Mouse (Mus musculus) C2C12 (cell line): ENCODE results near the gene Hspa8. TPM values are rescaled to one million over a fixed set of nuclear protein-coding genes. Genes with fewer than 3 reads are reported as not detected.
"Not testable (repeated sequence)": the region's sequence is repeated elsewhere in the genome, so short reads cannot be mapped to it uniquely, and the experiment has no call there.

Experiments used
- H3K27me3 ChIP-seq: one replicate; pipeline ENCODE4 v1.6.1; 2011; ENCODE audit not compliant: control insufficient read depth, insufficient read depth, insufficient read length
- H3K36me3 ChIP-seq: one replicate; pipeline ENCODE4 v1.6.1; 2011; ENCODE audit not compliant: control insufficient read depth, insufficient read depth
- H3K4me3 ChIP-seq: one replicate; pipeline ENCODE4 v1.5.1; 2011; ENCODE audit warnings: mild to moderate bottlenecking, control low read depth; ENCODE audit not compliant: poor library complexity, insufficient read depth, severe bottlenecking
- H3K79me2 ChIP-seq: one replicate; pipeline ENCODE4 v1.6.1; 2011; ENCODE audit not compliant: control insufficient read depth, insufficient read depth
- H3K79me3 ChIP-seq: one replicate; pipeline ENCODE4 v1.6.1; 2011; ENCODE audit warnings: low read depth, control low read depth
- H3ac ChIP-seq: one replicate; pipeline ENCODE3; 2011; ENCODE audit warnings: low read depth; ENCODE audit not compliant: control insufficient read depth, insufficient read length
- CEBPB ChIP-seq: IDR thresholded peaks from one replicate; pipeline ENCODE4 v1.6.1; 2011; ENCODE audit warnings: low read depth, mild to moderate bottlenecking, control low read depth, moderate library complexity
- CTCF ChIP-seq: IDR thresholded peaks from one replicate; pipeline ENCODE4 v1.5.1; 2011; ENCODE audit not compliant: control insufficient read depth, insufficient read depth, insufficient read length
- FOSL1 ChIP-seq: IDR thresholded peaks from one replicate; pipeline ENCODE4 v1.8.0; 2011; ENCODE audit warnings: mild to moderate bottlenecking, low read length; ENCODE audit not compliant: poor library complexity, insufficient read depth, severe bottlenecking
- MAX ChIP-seq: IDR thresholded peaks from one replicate; pipeline ENCODE4 v1.6.1; 2011; ENCODE audit warnings: mild to moderate bottlenecking, control low read depth
- MYOD1 ChIP-seq: IDR thresholded peaks from one replicate; pipeline ENCODE4 v1.6.1; 2011; ENCODE audit warnings: low read depth; ENCODE audit not compliant: control insufficient read depth, insufficient read length
- MYOG ChIP-seq: IDR thresholded peaks from one replicate; pipeline ENCODE4 v1.6.1; 2011; ENCODE audit not compliant: control insufficient read depth, insufficient read length; ENCODE audit errors: extremely low read depth
- USF1 ChIP-seq: IDR thresholded peaks from one replicate; pipeline ENCODE4 v1.6.1; 2011; ENCODE audit warnings: low read depth, mild to moderate bottlenecking, control low read depth, moderate library complexity
- polyA plus RNA-seq: library from polyadenylated mRNA; unstranded; fragments of >200 nt; fragmentation: generic; extraction: Trizol; gene quantifications from one replicate; pipeline ENCODE4 v1.2.1, GENCODE M21; 2012; ENCODE audit warnings: missing spikeins

Gene Hspa8
- polyA plus RNA-seq, 1 experiment, result 1,815 TPM

DNA sequence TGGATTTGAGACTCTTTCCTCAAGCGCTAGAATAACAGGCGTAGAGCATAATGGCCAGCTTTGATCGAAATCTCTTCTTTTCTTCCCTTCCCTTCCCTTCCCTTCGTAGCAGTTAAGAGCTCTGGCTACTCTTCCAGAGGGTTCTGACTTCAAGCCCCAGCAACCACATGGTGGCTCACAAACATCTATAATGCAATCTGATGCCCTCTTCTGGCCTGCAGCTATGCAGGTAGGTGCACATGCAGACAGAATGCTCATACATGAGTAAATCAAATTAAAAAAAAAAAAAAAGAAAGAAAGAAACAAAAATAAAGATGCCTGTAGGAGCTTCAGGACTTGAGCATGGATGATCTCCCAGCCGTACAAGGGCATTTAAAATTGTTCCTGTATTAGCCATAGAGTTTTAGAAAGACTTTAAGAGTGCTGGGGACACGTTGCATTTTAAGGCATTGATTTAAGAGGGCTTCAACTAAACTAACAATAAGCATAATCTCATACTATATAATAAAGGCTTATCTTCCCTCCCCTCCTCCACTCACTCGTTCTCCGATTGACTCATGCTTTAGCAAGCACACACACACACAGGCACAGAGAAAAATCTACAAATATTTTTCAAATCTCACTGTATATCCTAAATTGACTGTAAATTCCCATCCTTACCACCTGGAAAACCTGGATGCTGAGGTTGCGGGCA is 35.8 kb upstream of the Hspa8 start:
- Histone ChIP-seq H3ac (no peak overlapping the region), H3K79me2 (no peaks in the 10 kb centered on the region), H3K79me3 (no peaks in the 10 kb centered on the region), H3K4me3 (no peak overlapping the region), H3K27me3 (no peaks in the 10 kb centered on the region), H3K36me3 (peaks cover 7% of the 10 kb centered on the region)
- TF ChIP-seq MYOD1, result no peak
- no peak for TF ChIP-seq MAX
- no peak for TF ChIP-seq FOSL1
- TF ChIP-seq MYOG, result no peak
- TF ChIP-seq CEBPB, result no peak
- no peak for TF ChIP-seq CTCF
- TF ChIP-seq USF1, result no peak

GRCm38 (mm10) chr9:40765581-40765940 is 35.2 kb upstream of the Hspa8 start:
- Histone ChIP-seq H3ac (no peak overlapping the region), H3K79me3 (no peaks in the 10 kb centered on the region), H3K79me2 (no peaks in the 10 kb centered on the region), H3K4me3 (no peak overlapping the region), H3K27me3 (no peaks in the 10 kb centered on the region), H3K36me3 (peaks cover 7% of the 10 kb centered on the region)
- TF ChIP-seq USF1, result no peak
- no peak for TF ChIP-seq MYOG
- TF ChIP-seq CEBPB, result no peak
- no peak for TF ChIP-seq MAX
- TF ChIP-seq FOSL1, result no peak
- no peak for TF ChIP-seq MYOD1
- TF ChIP-seq CTCF, result no peak

DNA sequence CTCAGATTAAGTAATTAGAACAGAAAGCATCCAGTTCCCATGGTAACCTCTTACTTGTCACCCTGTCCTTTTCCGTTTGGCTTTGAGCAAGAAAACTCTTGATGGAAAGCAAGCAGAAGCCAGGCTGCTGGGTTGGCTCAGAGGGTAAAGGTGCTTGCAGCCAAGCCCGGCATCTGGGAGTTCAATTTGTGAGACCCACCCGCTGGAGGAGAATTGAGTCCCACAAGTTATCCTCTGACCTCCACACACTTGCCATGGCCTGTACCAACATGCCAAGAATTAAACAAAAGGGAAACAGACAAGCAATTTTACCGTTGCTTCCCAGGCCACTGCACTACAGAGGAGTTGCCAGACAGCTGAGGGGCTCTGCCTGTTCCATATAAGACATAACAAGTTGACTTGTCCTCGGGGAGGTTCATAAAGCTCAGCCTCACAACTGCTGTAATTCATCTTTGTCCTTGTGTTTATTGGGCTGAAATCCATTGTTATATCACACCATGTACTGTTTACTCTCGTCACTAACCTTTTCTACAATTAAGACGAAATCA is 34.7 kb upstream of the Hspa8 start:
- H3K79me3 ChIP-seq, result no peaks in the 10 kb centered on the region
- H3K36me3 ChIP-seq, result peaks cover 7% of the 10 kb centered on the region
- H3K27me3 ChIP-seq, result no peaks in the 10 kb centered on the region
- no peaks in the 10 kb centered on the region for H3K79me2 ChIP-seq
- H3K4me3 ChIP-seq, result no peak overlapping the region
- no peak for TF ChIP-seq CTCF
- TF ChIP-seq MYOD1, result no peak
- TF ChIP-seq CEBPB, result no peak
- TF ChIP-seq MYOG, result no peak
- no peak for TF ChIP-seq USF1
- TF ChIP-seq MAX, result no peak
- no peak for TF ChIP-seq FOSL1
- H3ac ChIP-seq, result no peak overlapping the region

DNA sequence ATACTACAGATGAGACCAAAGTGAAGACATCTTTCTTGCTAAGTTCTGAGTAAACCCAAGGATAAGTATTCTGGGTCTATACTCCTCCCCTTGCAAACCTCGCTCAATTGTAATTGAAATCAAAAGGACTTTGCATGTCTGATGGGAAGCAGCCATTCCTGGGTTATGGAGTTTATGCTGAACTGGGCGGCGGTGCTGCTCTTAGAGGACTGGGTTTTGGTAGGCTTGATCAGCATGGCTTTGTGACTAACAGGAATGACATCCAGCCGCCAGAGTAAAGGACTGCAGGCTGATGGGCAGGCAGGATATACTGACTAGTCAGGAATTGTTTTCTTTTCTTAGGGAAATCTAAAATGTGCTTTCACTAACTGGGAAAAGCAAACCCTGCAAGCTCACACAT is 32.8 kb upstream of the Hspa8 start:
- no peaks in the 10 kb centered on the region for H3K79me3 ChIP-seq
- no peak for TF ChIP-seq MYOG
- no peak for TF ChIP-seq MAX
- no peak for TF ChIP-seq MYOD1
- no peak overlapping the region for H3ac ChIP-seq
- H3K79me2 ChIP-seq, result no peaks in the 10 kb centered on the region
- no peaks in the 10 kb centered on the region for H3K27me3 ChIP-seq
- peaks cover 4% of the 10 kb centered on the region for H3K36me3 ChIP-seq
- no peak overlapping the region for H3K4me3 ChIP-seq

- no peaks in the 10 kb centered on the region for H3K27me3 ChIP-seq
- no peak for TF ChIP-seq CTCF
- no peak for TF ChIP-seq USF1
- TF ChIP-seq CEBPB, result no peak
- TF ChIP-seq FOSL1, result no peak
- no peak for TF ChIP-seq MAX
- no peak for TF ChIP-seq MYOD1
- no peak for TF ChIP-seq MYOG
Measured at GRCm38 (mm10) chr9:40772246-40772645, 28.5 kb upstream of the Hspa8 start.

GRCm38 (mm10) chr9:40773142-40773541 is 27.6 kb upstream of the Hspa8 start:
- H3K36me3 ChIP-seq, H3K79me3 ChIP-seq, H3ac ChIP-seq, H3K4me3 ChIP-seq, H3K79me2 ChIP-seq, H3K27me3 ChIP-seq: not testable (repeated sequence)

More at GRCm38 (mm10) chr9:40772246-40772645, 28.5 kb upstream of the Hspa8 start:
- Histone ChIP-seq H3K79me3 (no peaks in the 10 kb centered on the region), H3K79me2 (no peaks in the 10 kb centered on the region), H3K36me3 (no peaks in the 10 kb centered on the region), H3ac (no peak overlapping the region), H3K4me3 (no peak overlapping the region)

DNA sequence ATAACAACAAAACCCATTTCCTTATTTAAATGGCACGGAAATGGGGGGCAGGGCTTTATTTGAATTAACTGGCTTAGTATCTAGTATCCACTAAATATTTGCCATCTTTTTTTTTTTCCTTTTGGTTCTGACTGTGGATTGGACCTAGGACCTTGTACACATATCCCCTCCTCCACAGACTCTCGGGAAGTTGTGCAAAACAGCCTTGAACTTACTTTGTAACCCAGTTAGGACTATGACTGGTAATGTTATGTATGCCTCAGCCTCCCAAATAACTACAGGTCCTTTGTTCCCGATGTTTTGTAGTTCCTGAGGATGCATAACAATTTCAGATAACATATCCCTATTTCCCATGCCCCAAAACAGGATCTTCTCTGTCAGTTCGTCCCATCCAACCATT is 26.9 kb upstream of the Hspa8 start:
- Histone ChIP-seq H3ac (no peak overlapping the region), H3K27me3 (no peaks in the 10 kb centered on the region), H3K4me3 (no peak overlapping the region), H3K79me3 (no peaks in the 10 kb centered on the region), H3K79me2 (no peaks in the 10 kb centered on the region), H3K36me3 (no peaks in the 10 kb centered on the region)
- TF ChIP-seq FOSL1 (no peak), CTCF (no peak)
